19 mouse cellular contexts compared by ENCODE assay signal in the genomic region with DNA sequence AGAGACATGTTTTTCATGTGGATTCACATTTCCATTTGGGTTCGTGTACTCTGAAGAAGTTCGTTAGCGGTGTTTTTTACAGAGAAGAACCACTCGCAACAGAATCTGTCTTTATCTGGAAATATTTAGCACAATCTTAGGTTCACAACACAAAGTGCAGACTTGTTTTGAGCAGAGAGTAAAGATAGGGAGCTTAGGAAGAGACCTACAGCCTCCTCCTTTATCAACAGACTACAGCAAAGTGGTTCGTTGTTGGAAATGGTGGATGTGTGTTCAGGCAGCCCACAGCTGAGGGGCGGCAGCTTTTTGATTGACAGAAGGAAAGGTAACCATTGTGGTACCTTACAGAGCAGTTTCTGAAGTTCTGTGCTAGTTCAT.
DNase-seq lines count a peak whose midpoint lies in the region; ATAC-seq and TF ChIP-seq lines count a peak whose summit lies in the region.
"Had no signal": no experiment of that assay in that cellular context is flagged by ENCODE, and none has a peak within 500 bp of the region (broad histone marks: within the 10 kb centered on the region; RNA-seq: fewer than 3 reads in every experiment).

No protein-coding gene starts in this region.

- no peak for TF ChIP-seq RAD21 in MEL (IDR thresholded peaks at IDR 0.05; ENCODE audit: low read depth, low read length)

- no peak for TF ChIP-seq CTCF in MEL (IDR thresholded peaks at IDR 0.05 in 2 of 3, conservative IDR thresholded peaks at IDR 0.05 in 1 of 3; ENCODE audit: control insufficient read depth in 1 of 3, insufficient read depth in 1 of 3, low read depth in 2 of 3, low read length in 3 of 3, poor library complexity in 1 of 3, severe bottlenecking in 1 of 3)
- TF ChIP-seq CTCF in liver, embryonic 14.5 days (IDR thresholded peaks at IDR 0.05; ENCODE audit: low read depth): no peak

- TF ChIP-seq POLR2A in MEL (IDR thresholded peaks at IDR 0.05; ENCODE audit: control insufficient read depth in 1 of 2, insufficient read depth in 1 of 2, low read depth in 1 of 2, low read length in 2 of 2, poor library complexity in 1 of 2): no peak

- peak; percentile 55 for ATAC-seq in liver, embryonic 14.5 days (ENCODE audit: insufficient read depth)
- peak; percentile 73 for ATAC-seq in megakaryocyte progenitor cell, adult 5-6 weeks (replicated peaks; ENCODE audit: poor library complexity)
- ATAC-seq in forebrain, embryonic 14.5 days: no peak
- ATAC-seq: forebrain, embryonic 13.5 days; hindbrain, embryonic 16.5 days had no signal

- DNase-seq in A20 (ENCODE audit: low read depth, low spot score): peak; percentile 37
- peak; percentile 58 for DNase-seq in MEL (ENCODE audit: low read depth, low spot score)
- no peak for DNase-seq in liver, embryonic 14.5 days (ENCODE audit: low read depth in 3 of 3, low spot score in 3 of 3)
- DNase-seq in forebrain, embryonic 14.5 days (ENCODE audit: low spot score): no peak
- DNase-seq in embryo, embryonic 10.5 days (ENCODE audit: low spot score): no peak
- no peak for DNase-seq in heart, postnatal 4 days
- DNase-seq: adrenal gland, postnatal 14 days; cerebellum, adult 11-12 months; cerebellum, adult 9-10 months; cerebellum, postnatal 25 days; gastrocnemius, adult 2 months; gastrocnemius, postnatal 25 days; heart, postnatal 36 days had no signal

- H3K79me2 ChIP-seq in MEL (ENCODE audit: control insufficient read depth, insufficient read depth, low read length, poor library complexity): peaks cover 61% of the 10 kb centered on the region

- H3K9ac ChIP-seq in MEL (ENCODE audit: control insufficient read depth, low read depth, low read length, poor library complexity, severe bottlenecking): no peak overlapping the region
- H3K9ac ChIP-seq in liver, embryonic 14.5 days (replicated peaks): no peak overlapping the region
- no peak overlapping the region for H3K9ac ChIP-seq in forebrain, embryonic 14.5 days (ENCODE audit: low read length)
- H3K9ac ChIP-seq: forebrain, embryonic 13.5 days; heart, embryonic 12.5 days; hindbrain, embryonic 12.5 days had no signal

- 10% methylated on average over 6 of the region's 6 CpGs for WGBS in liver, embryonic 14.5 days (ENCODE audit: insufficient replicate concordance)
- WGBS in forebrain, embryonic 14.5 days: 38% methylated on average over 6 of the region's 6 CpGs

- H3K4me3 ChIP-seq in MEL (ENCODE audit: control insufficient read depth in 1 of 2, insufficient read depth in 1 of 2, low read depth in 2 of 2, low read length in 2 of 2): no peak overlapping the region
- no peak overlapping the region for H3K4me3 ChIP-seq in liver, embryonic 14.5 days (ENCODE audit: insufficient read depth in 1 of 2, low read depth in 2 of 2, low read length in 2 of 2)
- no peak overlapping the region for H3K4me3 ChIP-seq in forebrain, embryonic 14.5 days (ENCODE audit: low read depth, low read length)
- H3K4me3 ChIP-seq: embryonic facial prominence, embryonic 10.5 days; forebrain, embryonic 13.5 days; gastrocnemius, adult 2 months; heart, embryonic 12.5 days; hindbrain, embryonic 12.5 days had no signal

- peak; percentile 64 to 77 for TF ChIP-seq EP300 in MEL (IDR thresholded peaks at IDR 0.05; ENCODE audit: low read depth in 1 of 2, low read length in 2 of 2)
- TF ChIP-seq EP300 in liver, embryonic 14.5 days (IDR thresholded peaks at IDR 0.05; ENCODE audit: low read depth): peak; percentile 54

- peaks cover 27 to 44% of the 10 kb centered on the region in 2 experiments for H3K4me1 ChIP-seq in MEL (ENCODE audit: control insufficient read depth in 1 of 2, insufficient read depth in 2 of 2, low read length in 2 of 2)
- peaks cover 35 to 47% of the 10 kb centered on the region in 2 experiments for H3K4me1 ChIP-seq in liver, embryonic 14.5 days (replicated peaks; ENCODE audit: control insufficient read depth in 2 of 2, insufficient read depth in 2 of 2, low read length in 1 of 2)
- peaks cover 18% of the 10 kb centered on the region for H3K4me1 ChIP-seq in forebrain, embryonic 14.5 days (ENCODE audit: control insufficient read depth, insufficient read depth, low read length)

- H3K4me2 ChIP-seq in liver, embryonic 14.5 days (ENCODE audit: low read depth): peak overlapping the region; percentile 29; the same call in 1 of the 2 replicates
- H3K4me2 ChIP-seq in forebrain, embryonic 14.5 days (ENCODE audit: low read length): no peak overlapping the region
- H3K4me2 ChIP-seq: forebrain, embryonic 13.5 days; heart, embryonic 12.5 days; hindbrain, embryonic 12.5 days had no signal

- H3K27me3 ChIP-seq in MEL (ENCODE audit: control insufficient read depth in 1 of 2, insufficient read depth in 2 of 2, low read length in 2 of 2): no peaks in the 10 kb centered on the region
- no peaks in the 10 kb centered on the region for H3K27me3 ChIP-seq in liver, embryonic 14.5 days (ENCODE audit: control insufficient read depth, insufficient read depth, low read length)
- no peaks in the 10 kb centered on the region for H3K27me3 ChIP-seq in forebrain, embryonic 14.5 days (replicated peaks; ENCODE audit: control insufficient read depth, insufficient read depth, low read length)
- H3K27me3 ChIP-seq: forebrain, embryonic 13.5 days; heart, embryonic 12.5 days; hindbrain, embryonic 12.5 days had no signal

- H3K9me3 ChIP-seq in MEL (replicated peaks; ENCODE audit: insufficient read depth, low read length): no peaks in the 10 kb centered on the region
- no peaks in the 10 kb centered on the region for H3K9me3 ChIP-seq in liver, embryonic 14.5 days (ENCODE audit: control insufficient read depth, low read length)
- H3K9me3 ChIP-seq in forebrain, embryonic 14.5 days (replicated peaks; ENCODE audit: control insufficient read depth, low read length): no peaks in the 10 kb centered on the region
- H3K9me3 ChIP-seq: embryonic facial prominence, embryonic 10.5 days; forebrain, embryonic 13.5 days; hindbrain, embryonic 12.5 days had no signal

- peak overlapping the region; percentile 61 for H3K27ac ChIP-seq in MEL (ENCODE audit: control insufficient read depth, low read depth, low read length)
- 0 out of 2 replicates have a peak overlapping the region, but pooled peaks have one; percentile 31 for H3K27ac ChIP-seq in liver, embryonic 14.5 days
- no peak overlapping the region for H3K27ac ChIP-seq in forebrain, embryonic 14.5 days (ENCODE audit: low read depth, low read length)
- H3K27ac ChIP-seq: embryonic facial prominence, embryonic 10.5 days; forebrain, embryonic 13.5 days; gastrocnemius, adult 2 months; hindbrain, embryonic 12.5 days had no signal

- peaks cover 0 to 51% of the 10 kb centered on the region in 2 experiments; a peak in 2 of 4 replicates for H3K36me3 ChIP-seq in MEL (ENCODE audit: control insufficient read depth in 1 of 2, insufficient read depth in 2 of 2, low read length in 2 of 2)
- H3K36me3 ChIP-seq in liver, embryonic 14.5 days (replicated peaks; ENCODE audit: control insufficient read depth, insufficient read depth, low read depth): no peaks in the 10 kb centered on the region
- no peaks in the 10 kb centered on the region for H3K36me3 ChIP-seq in forebrain, embryonic 14.5 days (ENCODE audit: control insufficient read depth, insufficient read depth, low read length)
- H3K36me3 ChIP-seq: embryonic facial prominence, embryonic 10.5 days; heart, embryonic 12.5 days; hindbrain, embryonic 12.5 days had no signal

TF ChIP-seq in MEL, 35 proteins besides CTCF, POLR2A, EP300 and RAD21:
- TF ChIP-seq TCF12 (IDR thresholded peaks at IDR 0.05; ENCODE audit: low read depth, low read length): peak; percentile 55; the same call in 1 of the 2 replicates
- 0 out of 2 replicates have a peak, but pooled peaks have one; percentile 36 for TF ChIP-seq MYB (IDR thresholded peaks at IDR 0.05; ENCODE audit: low read depth, low read length)
- TF ChIP-seq ELF1 (IDR thresholded peaks at IDR 0.05; ENCODE audit: low read depth, low read length): no peak
- peak; percentile 74 for TF ChIP-seq GATA1 (IDR thresholded peaks at IDR 0.05; ENCODE audit: low read depth, low read length)
- peak; percentile 41; the same call in 1 of the 2 replicates for TF ChIP-seq ETS1 (IDR thresholded peaks at IDR 0.05; ENCODE audit: low read depth, low read length)
- peak; percentile 36; the same call in 1 of the 2 replicates for TF ChIP-seq RCOR1 (IDR thresholded peaks at IDR 0.05; ENCODE audit: low read depth, low read length)
- TF ChIP-seq MEF2A (IDR thresholded peaks at IDR 0.05; ENCODE audit: extremely low read depth, insufficient replicate concordance, low read depth, low read length, poor library complexity, severe bottlenecking): no peak
- TF ChIP-seq HCFC1 (IDR thresholded peaks at IDR 0.05; ENCODE audit: low read depth, low read length): no peak
- TF ChIP-seq JUND (IDR thresholded peaks at IDR 0.05; ENCODE audit: low read depth, low read length): no peak
- TF ChIP-seq TAL1 (IDR thresholded peaks at IDR 0.05; ENCODE audit: low read length): peak; percentile 11; the same call in 1 of the 2 replicates

Comparison
In these comparisons a context has a peak if more than half of its experiments do, and no peak if none do; other contexts are left out.
1. DNase-seq: peak in A20 (single experiment) and MEL (single experiment); none in liver, embryonic 14.5 days (0 of 3), forebrain, embryonic 14.5 days (single experiment), embryo, embryonic 10.5 days (single experiment) and heart, postnatal 4 days (single experiment).